Mouse (Mus musculus): Measurements from ENCODE around the gene Tatdn3.
"Not testable (repeated sequence)": the region's sequence is repeated elsewhere in the genome, so short reads cannot be mapped to it uniquely, and the experiment has no call there.

The Tatdn3 gene

GRCm38 (mm10) chr1:191035649-191036048, 27.1 kb downstream of the Tatdn3 start:
- DNase-seq (ENCODE audit: low read depth, low spot score), result peak; percentile 28

GRCm38 (mm10) chr1:191030922-191031425, 31.8 kb downstream of the Tatdn3 start:
- DNase-seq (ENCODE audit: low read depth, low spot score), result not testable (repeated sequence)

- DNase-seq (ENCODE audit: low read depth, low spot score), result no peak
Observed at GRCm38 (mm10) chr1:191030182-191030581, 32.5 kb downstream of the Tatdn3 start.

- DNase-seq (ENCODE audit: low read depth, low spot score), result peak; percentile 99
Observed at GRCm38 (mm10) chr1:191026021-191026713, 36.6 kb downstream of the Tatdn3 start, which contains the start of gene Flvcr1. TSS of gene Flvcr1 (minus strand) at chr1:191026158.

GRCm38 (mm10) chr1:191025016-191026012, 37.4 kb downstream of the Tatdn3 start:
- no peak for DNase-seq (ENCODE audit: low read depth, low spot score)

- not testable (repeated sequence) for DNase-seq (ENCODE audit: low read depth, low spot score)
Observed at GRCm38 (mm10) chr1:191023806-191024205, 38.9 kb downstream of the Tatdn3 start.

GRCm38 (mm10) chr1:191023140-191023539, 39.6 kb downstream of the Tatdn3 start:
- DNase-seq (ENCODE audit: low read depth, low spot score), result no peak

GRCm38 (mm10) chr1:191021016-191021415, 41.7 kb downstream of the Tatdn3 start:
- no peak for DNase-seq (ENCODE audit: low read depth, low spot score)

GRCm38 (mm10) chr1:191020217-191020924, 42.4 kb downstream of the Tatdn3 start:
- DNase-seq (ENCODE audit: low read depth, low spot score), result no peak

- DNase-seq (ENCODE audit: low read depth, low spot score), result no peak
Observed at GRCm38 (mm10) chr1:191019803-191020202, 42.9 kb downstream of the Tatdn3 start.

- no peak for DNase-seq (ENCODE audit: low read depth, low spot score)
Observed at GRCm38 (mm10) chr1:191014271-191014670, 48.5 kb downstream of the Tatdn3 start.

- DNase-seq (ENCODE audit: low read depth, low spot score), result no peak
Observed at GRCm38 (mm10) chr1:191008707-191009106, 54.0 kb downstream of the Tatdn3 start.

GRCm38 (mm10) chr1:191002201-191002600, 60.5 kb downstream of the Tatdn3 start:
- DNase-seq (ENCODE audit: low read depth, low spot score), result no peak

GRCm38 (mm10) chr1:191000686-191001085, 62.0 kb downstream of the Tatdn3 start:
- no peak for DNase-seq (ENCODE audit: low read depth, low spot score)

- no peak for DNase-seq (ENCODE audit: low read depth, low spot score)
Observed at GRCm38 (mm10) chr1:190998027-190998426, 64.7 kb downstream of the Tatdn3 start.

GRCm38 (mm10) chr1:190996346-190996877, 66.3 kb downstream of the Tatdn3 start:
- no peak for DNase-seq (ENCODE audit: low read depth, low spot score)

Data from telencephalon, adult 2 months (tissue).